Mouse (Mus musculus): ENCODE data around the gene Vdr.

The Vdr gene

GRCm38 (mm10) chr15:97813452-97814204 is 96.8 kb downstream of the Vdr start:
- CTCF ChIA-PET = no interaction called here

GRCm38 (mm10) chr15:97812875-97813274 is 97.6 kb downstream of the Vdr start:
- CTCF ChIA-PET = interaction anchor here (0.6 to 0.7 kb wide), 2 partner anchors 30 to 421 kb away, joined by 3 to 4 read pairs; no protein-coding TSS in a partner anchor

- CTCF ChIA-PET = interaction anchor here (0.6 to 0.7 kb wide), 2 partner anchors 31 to 421 kb away, joined by 3 to 4 read pairs; no protein-coding TSS in a partner anchor
These were observed 98.3 kb downstream of the Vdr start for GRCm38 (mm10) chr15:97812126-97812525.

GRCm38 (mm10) chr15:97811307-97811706 is 99.1 kb downstream of the Vdr start:
- CTCF ChIA-PET = no interaction called here

- CTCF ChIA-PET = interaction anchor here (1.4 kb wide), 1 partner anchor 40 kb away, joined by 6 read pairs; no protein-coding TSS in a partner anchor
These were observed 100.0 kb downstream of the Vdr start for GRCm38 (mm10) chr15:97810399-97810798.

- CTCF ChIA-PET = interaction anchor here (1.4 kb wide), 1 partner anchor 41 kb away, joined by 6 read pairs; no protein-coding TSS in a partner anchor
These were observed 100.5 kb downstream of the Vdr start for GRCm38 (mm10) chr15:97809942-97810341.

GRCm38 (mm10) chr15:97809206-97809605 is 101.2 kb downstream of the Vdr start:
- CTCF ChIA-PET = interaction anchor here (1.4 kb wide), 1 partner anchor 41 kb away, joined by 6 read pairs; no protein-coding TSS in a partner anchor

GRCm38 (mm10) chr15:97808532-97808931 is 101.9 kb downstream of the Vdr start:
- CTCF ChIA-PET = no interaction called here

GRCm38 (mm10) chr15:97807867-97808266 is 102.6 kb downstream of the Vdr start:
- CTCF ChIA-PET = no interaction called here
